Mouse (Mus musculus): Measurements from ENCODE around the gene Ubap1l.

- TF ChIP-seq CTCF (conservative IDR thresholded peaks at IDR 0.05; ENCODE audit: insufficient read depth, insufficient read length, low read depth, low read length) (no peak), POLR2A (IDR thresholded peaks at IDR 0.05; ENCODE audit: low read depth, low read length) (no peak)
Measured at GRCm38 (mm10) chr9:65382031-65382750, 21.4 kb downstream of the Ubap1l start.
